Mouse (Mus musculus) cerebellum, adult 18-20 months (tissue): ENCODE measurements around the gene Cd53.

Experiments
- DNase-seq, 2 experiments: peaks; one replicate each; pipeline ENCODE4 v3.0.0; 2021

The Cd53 gene

DNA sequence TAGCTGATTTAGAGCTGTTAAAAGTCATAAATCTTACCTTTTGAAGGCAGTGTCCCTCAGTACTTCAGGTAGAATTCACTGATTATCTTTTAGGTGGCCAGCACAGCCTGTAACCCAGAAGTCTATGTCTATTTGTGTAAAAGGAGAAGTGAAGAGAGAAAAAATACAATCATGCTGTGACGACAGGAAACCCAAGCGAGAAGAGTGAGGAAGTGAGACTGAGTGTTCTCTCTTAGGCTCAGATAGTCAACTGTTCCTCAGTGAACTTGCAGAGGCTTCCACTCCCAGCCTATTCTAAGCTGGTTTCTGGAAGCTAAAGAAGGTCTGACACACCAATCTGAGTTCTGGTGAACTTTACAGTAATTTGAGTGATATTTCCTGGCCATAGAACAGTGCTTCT is at the start of gene Cd53:
Gene Cd53 (minus strand): TSS at position 220 of the 400 bp plus-strand sequence.
- no peak for DNase-seq

DNA sequence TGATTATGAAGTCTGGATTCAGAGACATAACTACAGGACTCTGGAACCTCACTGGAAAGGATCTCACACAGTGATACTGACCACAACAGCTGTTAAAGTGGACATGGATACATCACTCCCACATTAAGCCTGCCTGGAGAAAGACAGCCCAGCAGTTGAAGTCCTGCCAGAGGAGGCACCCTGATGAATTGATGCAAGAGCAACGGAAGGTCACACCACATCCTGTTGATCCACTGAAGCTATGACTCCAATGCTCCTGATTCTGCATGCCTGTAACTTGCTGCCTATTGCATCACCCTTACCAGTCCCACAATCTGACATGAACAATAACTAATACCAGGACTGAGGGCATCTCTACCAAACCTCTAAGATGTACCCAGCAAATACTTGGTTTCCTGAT is 42.2 kb upstream of the Cd53 start:
- no peak for DNase-seq

DNA sequence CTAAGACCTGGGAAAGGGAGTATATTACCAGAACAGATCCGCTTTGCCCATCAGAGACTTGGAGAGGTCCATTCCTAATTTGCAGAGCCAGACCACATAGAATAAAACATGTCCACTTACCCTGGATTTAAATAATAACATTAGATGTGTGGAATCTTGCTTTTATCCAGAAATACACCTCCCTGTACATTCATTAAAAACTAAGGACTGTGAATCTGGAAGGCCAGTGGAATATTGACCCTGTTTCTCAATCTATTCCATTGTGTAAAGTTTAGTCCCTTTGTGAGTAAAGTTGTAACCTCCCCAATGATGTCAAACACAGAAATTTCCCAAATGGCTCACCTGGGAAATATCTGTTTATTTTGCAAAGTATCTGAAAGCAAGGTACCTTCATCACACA is 36.2 kb upstream of the Cd53 start, which contains the start of gene Olfr266:
Gene Olfr266 (minus strand): TSS at position 101 of the 400 bp plus-strand sequence.
- no peak for DNase-seq

DNA sequence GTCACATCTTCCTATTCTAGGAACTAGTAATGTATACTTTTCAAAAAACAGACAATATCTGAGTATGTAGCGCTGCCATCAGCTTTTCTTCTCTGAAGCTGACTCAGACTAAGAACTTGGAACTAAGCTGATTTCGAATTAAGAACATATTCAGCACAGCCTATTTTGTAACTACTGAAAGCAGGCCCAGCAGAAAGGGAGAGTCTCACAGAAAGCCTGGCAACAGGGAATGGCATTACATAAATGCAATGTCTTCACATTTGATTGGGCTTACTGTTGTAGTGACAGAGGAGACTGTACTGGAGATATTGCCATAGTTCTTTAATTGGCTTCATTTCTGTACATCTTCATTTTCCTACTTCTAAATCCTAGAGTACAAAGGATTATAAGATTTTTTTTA is 27.7 kb upstream of the Cd53 start:
- no peak for DNase-seq

DNA sequence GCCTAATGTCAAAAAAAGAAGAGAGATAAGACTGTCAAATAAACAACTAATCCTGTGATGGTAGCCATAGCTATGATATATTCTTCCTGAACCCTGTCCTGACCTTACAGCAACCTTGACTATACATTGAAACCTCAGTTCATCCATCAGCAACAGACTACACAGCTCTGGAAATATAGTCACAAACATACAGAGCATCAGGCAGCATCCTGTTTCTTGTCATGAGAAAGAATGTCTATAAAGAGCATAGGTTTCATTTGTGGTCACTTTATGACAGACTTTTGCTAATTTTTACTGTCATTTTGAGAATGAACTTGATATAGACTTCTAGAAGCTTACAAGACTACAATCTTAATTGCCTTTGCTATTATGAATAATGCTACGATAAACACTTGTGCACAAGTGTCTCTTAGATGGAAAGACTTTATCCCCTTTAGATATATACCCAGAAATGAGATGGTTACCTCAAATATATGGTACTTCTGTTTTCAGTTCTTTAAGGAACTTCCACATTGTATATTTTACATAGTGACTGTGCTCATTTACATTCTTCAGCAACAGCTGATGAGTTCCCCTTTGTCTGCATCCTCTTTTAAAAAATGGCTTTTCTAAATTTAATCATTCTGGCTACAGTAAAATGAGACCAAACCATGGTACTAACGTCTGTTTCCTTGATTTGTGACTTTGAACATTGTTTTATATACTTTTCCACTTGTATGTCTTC is 19.2 kb upstream of the Cd53 start:
- DNase-seq: no peak

DNA sequence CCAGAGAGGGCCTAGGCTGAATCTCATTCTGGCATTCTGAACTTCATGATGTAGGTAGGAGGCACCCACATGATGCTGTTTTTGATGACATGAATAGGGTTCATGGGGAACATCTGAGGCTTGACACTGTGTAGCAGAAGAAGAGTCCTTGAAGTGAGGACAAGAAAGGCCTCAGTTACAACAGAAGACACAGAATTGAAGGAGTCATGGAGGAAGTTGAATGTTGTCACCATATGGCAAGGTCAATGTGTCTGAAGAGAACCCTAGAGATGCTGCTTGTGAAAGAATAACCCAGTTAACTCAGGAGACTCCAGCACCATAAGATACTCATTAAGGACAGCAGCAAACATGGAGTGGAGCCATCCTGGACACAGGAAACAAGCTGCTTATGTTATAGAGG is 8.1 kb upstream of the Cd53 start:
- DNase-seq: no peak

DNA sequence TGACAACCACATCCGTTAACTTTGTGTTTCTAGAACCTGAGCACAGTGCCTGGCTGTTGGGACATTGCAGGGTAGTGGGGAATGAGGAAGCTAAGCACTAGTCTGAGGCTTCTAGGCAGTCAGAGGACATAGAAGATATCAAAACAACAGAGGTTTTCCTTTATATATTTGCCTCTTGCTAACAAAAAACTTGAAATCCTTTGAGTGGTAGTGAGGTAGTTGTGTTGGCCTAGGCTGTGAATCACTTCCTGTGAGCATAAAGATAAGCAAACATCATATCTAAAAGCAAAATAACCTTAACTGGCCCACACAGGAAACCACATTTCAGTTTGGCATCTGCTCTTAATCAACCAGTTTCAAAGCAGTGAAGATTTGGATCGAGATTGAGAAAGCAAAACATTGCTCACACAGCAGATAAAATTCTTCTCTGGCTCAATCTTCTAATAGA is 1.5 kb downstream of the Cd53 start:
- no peak for DNase-seq

DNA sequence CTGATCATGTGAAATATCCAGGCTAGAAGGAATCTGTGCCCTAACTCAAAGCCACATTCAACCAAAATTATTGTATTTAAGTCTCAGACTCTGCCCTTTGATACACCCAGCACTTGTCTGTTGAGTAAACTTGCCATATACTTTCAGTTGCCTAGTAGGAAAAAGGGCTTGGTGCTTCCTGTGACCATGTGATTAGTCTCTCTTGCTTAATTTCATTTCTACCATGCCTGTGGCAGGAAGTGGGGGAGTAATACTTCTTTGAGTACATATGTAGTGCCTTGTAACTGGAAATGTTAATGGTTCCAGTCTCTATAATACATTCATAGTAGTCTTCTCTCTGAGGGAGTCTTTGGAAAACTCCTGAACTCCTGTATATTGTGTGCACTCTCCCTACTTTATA is 2.0 kb downstream of the Cd53 start:
- no peak for DNase-seq

DNA sequence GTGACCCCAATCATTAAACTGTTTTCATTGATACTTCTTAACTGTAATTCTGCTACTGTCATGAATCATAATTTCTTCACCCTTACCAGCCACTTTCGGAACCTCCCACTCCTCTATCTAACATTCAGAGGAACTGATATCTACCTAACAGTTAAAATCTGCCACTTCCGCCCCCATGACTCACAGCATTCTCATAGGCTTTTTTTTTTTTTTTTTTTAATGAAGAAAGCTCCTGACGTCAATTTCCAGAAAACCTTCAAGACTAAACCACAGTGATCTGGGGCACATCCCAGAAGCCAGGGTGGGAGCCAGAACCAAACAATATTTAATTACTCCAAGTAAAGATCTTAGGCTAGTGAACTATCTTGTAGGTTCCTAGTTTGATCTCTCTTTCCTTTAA is 4.8 kb downstream of the Cd53 start:
- DNase-seq: no peak

DNA sequence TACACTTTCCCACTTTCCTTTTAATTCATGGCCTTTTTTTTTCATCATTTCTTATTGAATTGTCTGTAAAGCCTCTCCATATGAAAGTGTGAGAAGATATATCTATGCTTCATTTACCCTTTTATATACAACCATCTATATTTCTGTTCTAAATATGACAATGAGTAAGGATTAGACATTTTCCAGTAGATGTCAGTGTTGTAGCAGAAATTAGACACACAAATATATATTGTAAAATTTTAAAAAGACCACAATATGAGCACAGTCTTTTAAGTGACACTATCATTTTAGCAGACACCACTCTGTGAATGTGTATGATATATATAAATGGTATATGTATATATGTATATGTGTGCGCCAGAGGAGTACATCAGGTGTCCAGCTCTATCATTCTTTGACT is 18.1 kb downstream of the Cd53 start:
- DNase-seq: no peak

DNA sequence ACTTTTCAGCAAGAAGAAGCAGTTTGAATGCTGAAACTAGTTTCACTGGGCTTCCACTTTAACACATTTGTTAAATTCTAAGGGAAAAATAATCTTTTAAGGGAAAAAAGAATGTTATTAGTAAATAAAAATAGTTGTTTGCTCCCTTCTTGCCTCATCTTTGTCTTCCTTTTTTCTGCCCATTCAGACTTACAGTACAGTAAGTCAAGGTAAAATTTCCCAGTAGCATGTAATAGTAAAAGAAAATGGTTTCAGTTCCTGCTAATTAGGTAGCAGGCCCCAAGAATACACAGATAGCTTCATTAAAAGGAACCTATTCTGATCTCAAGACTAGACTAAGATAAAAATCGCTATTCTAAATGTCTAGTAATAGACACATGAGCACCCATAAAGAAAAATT is 34.1 kb downstream of the Cd53 start:
- DNase-seq: no peak

DNA sequence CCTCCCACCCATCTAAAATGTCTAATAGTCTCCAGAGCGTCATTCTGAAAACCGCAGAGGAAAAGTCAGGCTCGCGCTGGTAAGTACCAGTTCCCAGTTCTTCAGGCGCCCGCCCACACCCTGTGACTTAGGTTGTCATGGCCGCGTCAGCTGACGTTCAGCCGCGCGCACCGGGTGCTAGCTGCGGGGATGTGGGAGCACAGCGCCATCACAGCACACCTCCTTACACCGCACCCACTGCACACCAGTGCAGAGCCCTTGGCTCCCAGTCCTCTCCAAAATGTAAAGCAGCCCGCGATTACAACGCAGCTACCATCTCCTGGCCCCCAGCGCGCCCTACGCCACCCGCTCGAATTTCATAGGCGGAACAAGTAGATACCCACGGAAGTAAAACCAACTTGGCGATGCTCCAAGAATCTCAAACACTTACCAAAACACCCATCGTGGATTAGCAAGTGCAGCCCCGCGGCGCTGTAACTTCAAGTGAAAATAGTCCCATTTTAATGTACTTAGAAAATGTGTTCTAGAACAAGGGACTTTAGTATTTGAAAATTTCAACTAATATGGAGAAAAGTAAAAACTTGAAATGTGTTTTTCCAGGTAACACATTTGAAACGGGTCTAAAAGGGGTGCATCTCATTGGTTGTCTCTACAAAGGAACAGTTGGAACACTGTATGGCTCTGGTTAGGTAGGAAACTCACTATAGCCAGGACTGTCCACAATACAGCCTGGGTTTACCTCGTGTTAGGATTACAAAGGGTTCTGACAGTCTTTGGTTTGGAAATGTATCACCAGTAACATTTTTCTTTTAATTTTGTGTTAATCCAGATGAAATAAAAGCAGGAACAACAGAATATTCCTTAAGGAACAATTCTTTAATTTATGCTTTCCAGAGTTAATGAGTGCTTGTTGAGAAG is 67.7 kb downstream of the Cd53 start:
- peak; percentile 85 to 86 for DNase-seq

DNA sequence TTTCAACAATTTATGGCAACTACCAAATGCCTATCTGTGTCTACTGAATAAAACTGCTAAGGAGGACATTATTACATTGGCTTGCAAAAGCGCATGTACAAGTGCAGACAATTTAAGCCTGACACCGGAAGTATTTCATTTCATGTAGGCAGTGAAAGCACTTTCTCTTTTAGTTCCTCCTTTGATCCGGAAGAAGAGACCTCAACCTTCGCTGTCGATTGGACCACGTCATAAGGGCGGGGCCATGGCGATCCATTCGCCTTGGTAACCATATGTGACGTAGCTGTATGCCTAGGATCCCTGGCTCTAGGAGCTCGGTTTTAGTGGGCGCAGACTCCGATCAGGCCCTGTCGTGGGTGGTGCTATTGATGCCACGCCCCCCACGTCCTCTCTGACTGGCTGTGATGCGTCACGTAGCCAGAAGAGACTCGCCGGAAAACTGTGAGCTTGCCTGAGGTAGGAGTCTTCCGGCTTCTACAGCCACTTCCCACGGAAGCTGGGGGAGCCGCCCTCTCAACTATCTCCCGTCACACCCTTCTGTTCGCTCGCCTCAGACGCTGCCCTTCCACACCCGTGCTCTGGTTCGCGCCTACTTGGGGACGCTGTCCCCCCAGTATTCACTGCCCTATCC is 68.4 kb downstream of the Cd53 start:
- peak; percentile 92 to 98 for DNase-seq
